Mouse (Mus musculus): ENCODE data around the gene Rap1a. TPM values are rescaled to one million over a fixed set of nuclear protein-coding genes. Genes with fewer than 3 reads are reported as not detected.
A peak's percentile ranks its signal among the peaks of the same experiment; 100 is the strongest.

Gene Rap1a
- polyA plus RNA-seq, 1 experiment from 2014 or later, result 48.1 TPM

DNA sequence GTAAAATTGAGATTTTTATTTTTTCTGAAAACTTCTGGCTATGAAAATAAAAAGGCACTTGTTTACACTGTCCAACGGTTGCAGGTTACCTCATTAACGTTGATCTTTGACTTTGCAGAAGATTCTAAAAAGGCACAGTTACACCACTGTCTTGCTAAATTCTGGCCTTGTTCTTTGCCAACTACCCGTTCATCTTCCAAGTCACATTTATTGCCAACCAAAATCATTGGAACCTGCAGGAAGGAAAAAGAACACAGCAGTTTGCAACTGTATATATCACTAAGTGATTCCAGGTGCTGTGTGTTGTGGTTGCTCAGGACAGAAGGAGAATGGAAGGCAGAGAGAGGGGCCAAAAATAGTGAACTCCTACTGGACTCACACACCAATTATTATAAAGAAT is 63.5 kb downstream of the Rap1a start:
- no peak for DNase-seq (ENCODE audit: low spot score)
- Histone ChIP-seq H3K36me3 (ENCODE audit: control insufficient read depth, insufficient read depth, low read length) (peaks cover 32% of the 10 kb centered on the region), H3K9ac (ENCODE audit: low read length) (no peak overlapping the region), H3K27ac (ENCODE audit: low read depth, low read length) (no peak overlapping the region), H3K27me3 (replicated peaks; ENCODE audit: control insufficient read depth, insufficient read depth, low read length) (no peaks in the 10 kb centered on the region), H3K4me2 (ENCODE audit: low read length) (no peak overlapping the region), H3K4me1 (ENCODE audit: control insufficient read depth, insufficient read depth, low read length) (no peaks in the 10 kb centered on the region), H3K4me3 (ENCODE audit: low read depth, low read length) (no peak overlapping the region), H3K9me3 (replicated peaks; ENCODE audit: control insufficient read depth, low read length) (no peaks in the 10 kb centered on the region)
- 91% methylated on average over 3 of the region's 3 CpGs for WGBS
- no peak for ATAC-seq

GRCm38 (mm10) chr3:105737070-105737469 is 64.1 kb downstream of the Rap1a start:
- H3K9ac ChIP-seq (ENCODE audit: low read length), result no peak overlapping the region
- H3K4me2 ChIP-seq (ENCODE audit: low read length), result no peak overlapping the region
- H3K4me1 ChIP-seq (ENCODE audit: control insufficient read depth, insufficient read depth, low read length), result no peaks in the 10 kb centered on the region
- H3K4me3 ChIP-seq (ENCODE audit: low read depth, low read length), result no peak overlapping the region
- no peaks in the 10 kb centered on the region for H3K27me3 ChIP-seq (replicated peaks; ENCODE audit: control insufficient read depth, insufficient read depth, low read length)
- H3K36me3 ChIP-seq (ENCODE audit: control insufficient read depth, insufficient read depth, low read length), result peaks cover 32% of the 10 kb centered on the region
- no peak overlapping the region for H3K27ac ChIP-seq (ENCODE audit: low read depth, low read length)
- no peaks in the 10 kb centered on the region for H3K9me3 ChIP-seq (replicated peaks; ENCODE audit: control insufficient read depth, low read length)
- ATAC-seq (no peak), DNase-seq (ENCODE audit: low spot score) (no peak)
- WGBS, result 88% methylated on average over 7 of the region's 7 CpGs

- H3K4me3 ChIP-seq (ENCODE audit: low read depth, low read length), result no peak overlapping the region
- H3K27me3 ChIP-seq (replicated peaks; ENCODE audit: control insufficient read depth, insufficient read depth, low read length), result no peaks in the 10 kb centered on the region
- H3K36me3 ChIP-seq (ENCODE audit: control insufficient read depth, insufficient read depth, low read length), result peaks cover 32% of the 10 kb centered on the region
- no peak overlapping the region for H3K9ac ChIP-seq (ENCODE audit: low read length)
- DNase-seq (ENCODE audit: low spot score), result no peak
- no peak overlapping the region for H3K4me2 ChIP-seq (ENCODE audit: low read length)
- H3K27ac ChIP-seq (ENCODE audit: low read depth, low read length), result no peak overlapping the region
- H3K4me1 ChIP-seq (ENCODE audit: control insufficient read depth, insufficient read depth, low read length), result no peaks in the 10 kb centered on the region
- no peak for ATAC-seq
- whole genome bisulfite sequencing, result 85% methylated on average over 1 of the region's 1 CpGs
- no peaks in the 10 kb centered on the region for H3K9me3 ChIP-seq (replicated peaks; ENCODE audit: control insufficient read depth, low read length)
Observed at GRCm38 (mm10) chr3:105736148-105736547, 65.0 kb downstream of the Rap1a start.

DNA sequence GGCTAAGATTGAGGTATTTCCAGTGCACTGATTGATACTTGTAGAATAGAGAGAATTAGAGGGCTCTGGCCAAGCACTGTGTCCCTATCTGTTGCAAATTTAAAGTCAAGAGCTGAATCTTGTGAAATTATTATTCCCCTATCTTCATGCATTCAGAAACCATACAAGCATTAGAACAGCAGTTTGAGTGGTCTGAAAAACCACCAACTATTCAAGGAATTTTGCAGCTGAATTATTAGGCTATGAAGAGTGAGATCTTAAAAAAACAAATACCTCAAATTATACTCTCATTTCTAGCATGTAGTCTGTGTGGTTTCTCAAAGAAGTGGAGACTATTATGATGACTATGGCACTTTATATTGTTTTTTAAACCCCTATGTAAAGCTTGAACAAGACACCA is 65.9 kb downstream of the Rap1a start:
- no peak overlapping the region for H3K9ac ChIP-seq (ENCODE audit: low read length)
- H3K27ac ChIP-seq (ENCODE audit: low read depth, low read length), result no peak overlapping the region
- peaks cover 38% of the 10 kb centered on the region for H3K36me3 ChIP-seq (ENCODE audit: control insufficient read depth, insufficient read depth, low read length)
- H3K27me3 ChIP-seq (replicated peaks; ENCODE audit: control insufficient read depth, insufficient read depth, low read length), result no peaks in the 10 kb centered on the region
- no peaks in the 10 kb centered on the region for H3K9me3 ChIP-seq (replicated peaks; ENCODE audit: control insufficient read depth, low read length)
- DNase-seq (ENCODE audit: low spot score), result no peak
- H3K4me3 ChIP-seq (ENCODE audit: low read depth, low read length), result no peak overlapping the region
- H3K4me1 ChIP-seq (ENCODE audit: control insufficient read depth, insufficient read depth, low read length), result no peaks in the 10 kb centered on the region
- ATAC-seq, result no peak
- no peak overlapping the region for H3K4me2 ChIP-seq (ENCODE audit: low read length)

DNA sequence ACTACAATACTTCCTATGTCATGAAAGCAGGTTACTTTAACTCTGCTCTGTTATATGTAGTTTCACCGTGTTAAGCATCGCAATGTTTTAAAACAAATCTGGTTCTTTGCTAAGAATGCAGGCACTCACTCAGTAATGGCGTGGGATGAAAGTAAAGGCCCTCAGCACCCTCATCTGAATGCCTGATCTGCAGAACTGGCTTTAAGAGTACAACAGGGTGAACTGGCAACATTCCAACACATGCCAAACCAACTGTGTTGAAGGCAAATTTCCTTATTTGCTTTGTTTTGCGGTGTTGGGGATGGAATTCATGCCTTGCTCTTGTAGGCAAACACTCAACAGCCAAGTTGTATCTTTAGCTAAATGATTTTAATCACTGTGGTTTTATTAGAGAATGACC is 67.6 kb downstream of the Rap1a start:
- WGBS, result 82% methylated on average over 4 of the region's 4 CpGs
- DNase-seq (ENCODE audit: low spot score) (no peak), ATAC-seq (no peak)
- no peak overlapping the region for H3K4me2 ChIP-seq (ENCODE audit: low read length)
- H3K9me3 ChIP-seq (replicated peaks; ENCODE audit: control insufficient read depth, low read length), result no peaks in the 10 kb centered on the region
- peaks cover 36% of the 10 kb centered on the region for H3K36me3 ChIP-seq (ENCODE audit: control insufficient read depth, insufficient read depth, low read length)
- H3K27ac ChIP-seq (ENCODE audit: low read depth, low read length), result no peak overlapping the region
- no peak overlapping the region for H3K9ac ChIP-seq (ENCODE audit: low read length)
- no peak overlapping the region for H3K4me3 ChIP-seq (ENCODE audit: low read depth, low read length)
- no peaks in the 10 kb centered on the region for H3K4me1 ChIP-seq (ENCODE audit: control insufficient read depth, insufficient read depth, low read length)
- no peaks in the 10 kb centered on the region for H3K27me3 ChIP-seq (replicated peaks; ENCODE audit: control insufficient read depth, insufficient read depth, low read length)

GRCm38 (mm10) chr3:105732360-105732759 is 68.8 kb downstream of the Rap1a start:
- Histone ChIP-seq H3K4me1 (ENCODE audit: control insufficient read depth, insufficient read depth, low read length) (no peaks in the 10 kb centered on the region), H3K4me2 (ENCODE audit: low read length) (no peak overlapping the region), H3K27ac (ENCODE audit: low read depth, low read length) (no peak overlapping the region), H3K9ac (ENCODE audit: low read length) (no peak overlapping the region), H3K4me3 (ENCODE audit: low read depth, low read length) (no peak overlapping the region), H3K9me3 (replicated peaks; ENCODE audit: control insufficient read depth, low read length) (no peaks in the 10 kb centered on the region), H3K27me3 (replicated peaks; ENCODE audit: control insufficient read depth, insufficient read depth, low read length) (no peaks in the 10 kb centered on the region), H3K36me3 (ENCODE audit: control insufficient read depth, insufficient read depth, low read length) (peaks cover 29% of the 10 kb centered on the region)
- no peak for DNase-seq (ENCODE audit: low spot score)
- ATAC-seq, result no peak
- WGBS, result 95% methylated on average over 4 of the region's 4 CpGs

- peak; percentile 32; the same call in 1 of the 2 replicates for ATAC-seq
- no peak overlapping the region for H3K9ac ChIP-seq (ENCODE audit: low read length)
- WGBS, result 3% methylated on average over 1 of the region's 1 CpGs
- H3K27me3 ChIP-seq (replicated peaks; ENCODE audit: control insufficient read depth, insufficient read depth, low read length), result no peaks in the 10 kb centered on the region
- no peak overlapping the region for H3K4me2 ChIP-seq (ENCODE audit: low read length)
- DNase-seq (ENCODE audit: low spot score), result peak; percentile 87
- H3K9me3 ChIP-seq (replicated peaks; ENCODE audit: control insufficient read depth, low read length), result no peaks in the 10 kb centered on the region
- H3K4me1 ChIP-seq (ENCODE audit: control insufficient read depth, insufficient read depth, low read length), result no peaks in the 10 kb centered on the region
- H3K4me3 ChIP-seq (ENCODE audit: low read depth, low read length), result no peak overlapping the region
- no peak overlapping the region for H3K27ac ChIP-seq (ENCODE audit: low read depth, low read length)
- H3K36me3 ChIP-seq (ENCODE audit: control insufficient read depth, insufficient read depth, low read length), result peaks cover 7% of the 10 kb centered on the region; the same call in 1 of the 2 replicates
Observed at GRCm38 (mm10) chr3:105726037-105726436, 75.1 kb downstream of the Rap1a start.

GRCm38 (mm10) chr3:105722510-105722909 is 78.6 kb downstream of the Rap1a start:
- peaks cover 4% of the 10 kb centered on the region; the same call in 1 of the 2 replicates for H3K4me1 ChIP-seq (ENCODE audit: control insufficient read depth, insufficient read depth, low read length)
- H3K27ac ChIP-seq (ENCODE audit: low read depth, low read length), result no peak overlapping the region
- no peak overlapping the region for H3K4me3 ChIP-seq (ENCODE audit: low read depth, low read length)
- no peaks in the 10 kb centered on the region for H3K27me3 ChIP-seq (replicated peaks; ENCODE audit: control insufficient read depth, insufficient read depth, low read length)
- H3K36me3 ChIP-seq (ENCODE audit: control insufficient read depth, insufficient read depth, low read length), result no peaks in the 10 kb centered on the region
- WGBS, result 98% methylated on average over 3 of the region's 3 CpGs
- no peak for DNase-seq (ENCODE audit: low spot score)
- ATAC-seq, result no peak
- no peak overlapping the region for H3K9ac ChIP-seq (ENCODE audit: low read length)
- no peak overlapping the region for H3K4me2 ChIP-seq (ENCODE audit: low read length)
- no peaks in the 10 kb centered on the region for H3K9me3 ChIP-seq (replicated peaks; ENCODE audit: control insufficient read depth, low read length)

GRCm38 (mm10) chr3:105721681-105722201 is 79.4 kb downstream of the Rap1a start:
- H3K27ac ChIP-seq (ENCODE audit: low read depth, low read length), result no peak overlapping the region
- H3K36me3 ChIP-seq (ENCODE audit: control insufficient read depth, insufficient read depth, low read length), result no peaks in the 10 kb centered on the region
- H3K9me3 ChIP-seq (replicated peaks; ENCODE audit: control insufficient read depth, low read length), result no peaks in the 10 kb centered on the region
- no peak for DNase-seq (ENCODE audit: low spot score)
- no peak overlapping the region for H3K4me2 ChIP-seq (ENCODE audit: low read length)
- H3K9ac ChIP-seq (ENCODE audit: low read length), result no peak overlapping the region
- H3K27me3 ChIP-seq (replicated peaks; ENCODE audit: control insufficient read depth, insufficient read depth, low read length), result no peaks in the 10 kb centered on the region
- no peak overlapping the region for H3K4me3 ChIP-seq (ENCODE audit: low read depth, low read length)
- no peak for ATAC-seq
- WGBS, result 75% methylated on average over 2 of the region's 2 CpGs
- peaks cover 4% of the 10 kb centered on the region; the same call in 1 of the 2 replicates for H3K4me1 ChIP-seq (ENCODE audit: control insufficient read depth, insufficient read depth, low read length)
